Mouse (Mus musculus) stomach, embryonic 16.5 days (tissue): ENCODE results near the gene Tmem200a. TPM values are rescaled to one million over a fixed set of nuclear protein-coding genes. Genes with fewer than 3 reads are reported as not detected.

ENCODE experiments used
- ATAC-seq: fragments of 200-750 bp; cut with Nextera tagmentation; 2 replicates; pipeline ENCODE4 v1.8.0; 2017; ENCODE audit warnings: moderate number of reproducible peaks, moderate TSS enrichment; ENCODE audit not compliant: insufficient read depth, low FRiP score
- H3K27ac ChIP-seq: fragments of 300-500 bp; sonication (generic); 2 replicates; pipeline ENCODE4 v1.5.1; 2014; ENCODE audit warnings: low read length
- H3K27me3 ChIP-seq: fragments of 300-500 bp; sonication (generic); 2 replicates; pipeline ENCODE4 v1.6.1; 2014; ENCODE audit warnings: low read length, control low read depth, mixed read lengths; ENCODE audit not compliant: control insufficient read depth, insufficient read depth
- H3K36me3 ChIP-seq: fragments of 300-500 bp; sonication (generic); 2 replicates; pipeline ENCODE4 v1.6.1; 2014; ENCODE audit warnings: low read length; ENCODE audit not compliant: control insufficient read depth, insufficient read depth
- H3K4me1 ChIP-seq: fragments of 300-500 bp; sonication (generic); 2 replicates; pipeline ENCODE4 v1.6.1; 2014; ENCODE audit warnings: low read length, control low read depth, mixed read lengths; ENCODE audit not compliant: control insufficient read depth, insufficient read depth
- H3K4me2 ChIP-seq: fragments of 300-500 bp; sonication (generic); 2 replicates; pipeline ENCODE4 v1.6.1; 2014; ENCODE audit warnings: low read depth, low read length, mixed read lengths
- H3K4me3 ChIP-seq: fragments of 300-500 bp; sonication (generic); replicated peaks from 2 replicates; pipeline ENCODE4 v1.5.1; 2014; ENCODE audit warnings: mild to moderate bottlenecking, low read length
- H3K9ac ChIP-seq: fragments of 300-500 bp; sonication (generic); 2 replicates; pipeline ENCODE4 v1.6.1; 2014; ENCODE audit warnings: low read length
- H3K9me3 ChIP-seq: fragments of 300-500 bp; sonication (generic); replicated peaks from 2 replicates; pipeline ENCODE4 v1.6.1; 2016; ENCODE audit warnings: low read length, control low read depth; ENCODE audit not compliant: control insufficient read depth
- WGBS: fragments of 180-500 bp; shearing (Covaris S2); extraction: QIAGEN DNeasy Blood & Tissue Kit; methylation state at CpG from one replicate; pipeline ENCODE4 v1.1.7; 2014; 5-methylcytosine and 5-hydroxymethylcytosine counted together
- polyA plus RNA-seq: library from polyadenylated mRNA; unstranded; fragments of >200 nt; fragmentation: Nextera tagmentation; extraction: Ambion mirVana; gene quantifications from 2 replicates; pipeline ENCODE4 v1.2.1, GENCODE M21; 2015

Gene Tmem200a
- polyA plus RNA-seq, 1 experiment from 2014 or later, result 18.7 TPM

DNA sequence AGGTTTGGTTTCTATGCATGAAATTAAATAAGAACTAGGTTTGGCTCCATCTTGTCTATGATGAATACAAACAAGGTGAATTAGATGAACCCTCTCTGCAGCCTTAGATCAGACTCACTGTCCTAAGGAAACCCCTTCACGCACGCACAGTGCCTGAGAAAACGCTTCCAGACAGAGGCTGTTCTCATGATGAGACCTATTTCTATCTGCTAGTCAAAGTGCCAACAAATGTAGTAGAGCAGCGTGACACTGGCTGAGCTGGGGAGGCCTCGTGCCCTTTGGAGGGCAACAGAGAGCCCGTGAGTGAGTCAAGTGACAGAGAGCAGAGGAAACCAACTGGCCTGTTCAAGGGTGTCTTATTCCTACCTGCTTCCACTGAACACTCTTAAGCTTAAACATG lies 73.4 kb downstream of the Tmem200a start:
- Histone ChIP-seq H3K4me2 (no peak overlapping the region), H3K4me1 (no peaks in the 10 kb centered on the region), H3K9me3 (no peaks in the 10 kb centered on the region), H3K36me3 (no peaks in the 10 kb centered on the region), H3K27ac (no peak overlapping the region), H3K27me3 (no peaks in the 10 kb centered on the region), H3K9ac (no peak overlapping the region), H3K4me3 (no peak overlapping the region)
- no peak for ATAC-seq
- 87% methylated on average over 6 of the region's 6 CpGs for WGBS

DNA sequence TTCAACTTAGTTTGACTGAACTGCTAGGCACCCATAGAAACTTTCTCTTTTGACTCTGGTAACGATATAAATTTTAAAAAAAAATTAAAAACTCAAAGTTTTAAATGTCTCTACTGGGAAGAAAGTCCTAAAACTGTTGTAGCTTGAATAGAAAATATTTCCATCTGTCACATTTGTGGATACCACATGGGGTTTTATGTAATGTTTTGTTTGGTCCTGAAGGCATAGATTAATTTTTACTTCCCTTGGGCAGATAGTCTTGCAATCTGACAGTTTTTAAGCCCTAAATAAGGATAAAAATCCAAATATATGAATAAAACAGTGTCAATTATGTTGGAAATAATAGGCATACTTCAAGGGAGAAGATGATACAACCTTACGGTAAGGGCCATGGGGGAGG lies 78.0 kb downstream of the Tmem200a start:
- Histone ChIP-seq H3K4me2 (no peak overlapping the region), H3K4me3 (no peak overlapping the region), H3K9me3 (no peaks in the 10 kb centered on the region), H3K4me1 (no peaks in the 10 kb centered on the region), H3K27ac (no peak overlapping the region), H3K36me3 (no peaks in the 10 kb centered on the region), H3K27me3 (no peaks in the 10 kb centered on the region), H3K9ac (no peak overlapping the region)
- 91% methylated on average over 2 of the region's 2 CpGs for WGBS
- ATAC-seq, result no peak

- WGBS, result 67% methylated on average over 5 of the region's 5 CpGs
- Histone ChIP-seq H3K9me3 (no peaks in the 10 kb centered on the region), H3K4me2 (no peak overlapping the region)
Observed at GRCm38 (mm10) chr10:25999291-25999930, 79.4 kb downstream of the Tmem200a start.

GRCm38 (mm10) chr10:25984056-25984455 lies 94.8 kb downstream of the Tmem200a start:
- ATAC-seq, result no peak
- WGBS, result 66% methylated on average over 2 of the region's 2 CpGs
- Histone ChIP-seq H3K9ac (no peak overlapping the region), H3K9me3 (no peaks in the 10 kb centered on the region), H3K27me3 (no peaks in the 10 kb centered on the region), H3K4me2 (no peak overlapping the region), H3K4me1 (no peaks in the 10 kb centered on the region), H3K36me3 (no peaks in the 10 kb centered on the region), H3K27ac (no peak overlapping the region), H3K4me3 (no peak overlapping the region)

More at GRCm38 (mm10) chr10:25999291-25999930, 79.4 kb downstream of the Tmem200a start:
- Histone ChIP-seq H3K27ac (no peak overlapping the region), H3K4me1 (no peaks in the 10 kb centered on the region), H3K9ac (no peak overlapping the region), H3K27me3 (no peaks in the 10 kb centered on the region), H3K36me3 (no peaks in the 10 kb centered on the region), H3K4me3 (no peak overlapping the region)
- no peak for ATAC-seq

- H3K4me3 ChIP-seq, result no peak overlapping the region
- no peaks in the 10 kb centered on the region for H3K36me3 ChIP-seq
- no peak for ATAC-seq
- H3K27me3 ChIP-seq, result no peaks in the 10 kb centered on the region
- H3K9ac ChIP-seq, result no peak overlapping the region
- WGBS, result 64% methylated on average over 1 of the region's 1 CpGs
- no peaks in the 10 kb centered on the region for H3K4me1 ChIP-seq
- no peak overlapping the region for H3K27ac ChIP-seq
- no peak overlapping the region for H3K4me2 ChIP-seq
- H3K9me3 ChIP-seq, result no peaks in the 10 kb centered on the region
Observed at GRCm38 (mm10) chr10:25982617-25983016, 96.2 kb downstream of the Tmem200a start.

DNA sequence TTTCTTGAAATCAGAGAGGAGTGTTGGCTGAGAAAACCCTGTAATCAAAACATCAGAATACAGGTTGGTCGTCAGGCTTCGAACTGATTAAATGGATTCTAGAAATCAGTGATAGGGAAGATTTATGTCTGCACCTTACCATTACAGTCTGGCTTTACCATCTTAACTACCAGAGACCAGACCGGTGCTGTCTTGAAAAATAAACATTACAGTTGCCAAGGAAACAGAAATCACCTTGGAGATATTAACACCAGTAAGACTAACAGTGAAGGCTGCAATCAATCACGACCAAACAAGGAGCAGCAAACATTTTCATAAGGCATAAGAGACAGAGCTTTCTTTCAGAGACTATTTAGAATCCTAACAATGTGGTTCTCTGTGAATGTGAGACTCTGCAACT lies 116.0 kb downstream of the Tmem200a start:
- Histone ChIP-seq H3K9ac (no peak overlapping the region), H3K9me3 (no peaks in the 10 kb centered on the region), H3K36me3 (no peaks in the 10 kb centered on the region), H3K4me3 (no peak overlapping the region), H3K27ac (no peak overlapping the region), H3K4me2 (no peak overlapping the region), H3K4me1 (no peaks in the 10 kb centered on the region), H3K27me3 (no peaks in the 10 kb centered on the region)
- no peak for ATAC-seq
- WGBS, result 10% methylated on average over 4 of the region's 4 CpGs

DNA sequence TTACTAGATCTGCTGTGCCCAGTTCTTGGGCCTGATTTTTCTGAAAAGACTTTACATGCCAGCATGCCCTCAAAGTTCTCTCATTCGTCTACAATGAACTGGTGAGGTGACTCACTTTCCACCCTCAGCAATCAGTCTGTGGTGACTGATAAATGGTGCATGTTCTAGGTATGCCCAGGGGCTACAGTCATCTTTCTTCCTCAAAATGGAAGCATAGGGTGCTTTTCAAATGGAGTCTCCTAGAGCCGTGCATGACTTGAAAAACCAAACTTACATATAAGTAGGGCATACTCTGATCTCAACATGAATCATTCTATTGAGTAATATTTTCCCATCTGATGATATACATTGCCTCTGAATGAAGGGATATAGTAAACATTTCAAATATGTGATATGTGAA lies 117.8 kb downstream of the Tmem200a start:
- Histone ChIP-seq H3K27ac (no peak overlapping the region), H3K27me3 (no peaks in the 10 kb centered on the region), H3K4me3 (no peak overlapping the region), H3K36me3 (no peaks in the 10 kb centered on the region), H3K4me2 (no peak overlapping the region), H3K9me3 (no peaks in the 10 kb centered on the region), H3K9ac (no peak overlapping the region), H3K4me1 (no peaks in the 10 kb centered on the region)
- no peak for ATAC-seq
- WGBS, result 70% methylated on average over 2 of the region's 2 CpGs

DNA sequence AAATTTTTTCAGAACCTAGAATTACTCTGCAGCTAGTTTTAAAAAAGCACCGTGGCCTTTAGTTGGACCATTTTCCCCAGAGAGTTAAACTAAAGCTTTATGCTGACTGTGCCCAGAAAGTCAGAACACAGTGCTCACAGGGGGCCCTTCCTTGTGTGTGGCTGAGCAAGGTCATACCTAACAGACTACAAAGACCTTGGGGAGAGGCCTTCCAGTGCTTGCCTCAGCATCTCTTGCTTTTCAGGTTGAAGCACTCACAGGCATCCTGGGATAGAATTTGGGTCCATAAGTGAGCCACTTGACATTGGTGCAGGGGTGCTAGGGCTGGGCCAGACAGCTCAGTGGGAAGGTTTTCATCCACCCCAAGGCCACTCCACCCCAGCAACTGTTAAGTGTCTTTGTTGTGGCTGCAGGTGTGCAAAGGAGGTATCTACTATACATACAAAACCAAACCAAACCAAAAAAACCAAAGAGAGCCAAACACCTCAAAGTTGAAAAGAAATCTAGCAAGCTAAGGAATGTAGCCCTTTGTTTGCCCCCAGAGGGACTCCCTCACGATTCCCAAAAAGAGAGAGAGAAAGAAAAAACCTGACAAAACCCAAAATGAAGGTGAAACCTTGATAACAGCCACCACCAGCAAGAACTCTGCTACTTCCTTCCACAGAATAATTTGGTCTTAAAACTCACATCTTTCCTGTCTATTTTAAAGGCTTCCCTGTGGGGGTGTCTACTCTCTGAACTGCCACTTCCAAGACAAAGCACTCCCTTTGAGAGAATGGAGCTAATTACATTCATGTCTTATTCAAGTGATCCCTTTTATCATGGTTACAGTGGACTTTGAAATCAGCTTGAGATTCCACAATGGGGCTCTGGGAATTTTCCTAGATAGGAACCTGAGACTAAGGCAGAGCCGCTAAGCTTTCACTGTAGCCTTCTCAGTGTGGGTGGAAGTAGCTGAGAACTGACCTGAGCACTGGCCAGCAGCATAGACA lies 119.8 kb downstream of the Tmem200a start:
- 64% methylated on average over 3 of the region's 3 CpGs for WGBS
- Histone ChIP-seq H3K4me1 (no peaks in the 10 kb centered on the region), H3K27ac (no peak overlapping the region), H3K9ac (no peak overlapping the region), H3K27me3 (no peaks in the 10 kb centered on the region), H3K4me3 (no peak overlapping the region), H3K4me2 (no peak overlapping the region), H3K9me3 (no peaks in the 10 kb centered on the region), H3K36me3 (no peaks in the 10 kb centered on the region)
- ATAC-seq, result no peak

GRCm38 (mm10) chr10:25954641-25955228 lies 124.1 kb downstream of the Tmem200a start:
- H3K4me1 ChIP-seq, result no peaks in the 10 kb centered on the region
- no peaks in the 10 kb centered on the region for H3K9me3 ChIP-seq
- 80% methylated on average over 3 of the region's 3 CpGs for WGBS
- ATAC-seq, result no peak
- no peaks in the 10 kb centered on the region for H3K36me3 ChIP-seq
- no peak overlapping the region for H3K4me3 ChIP-seq
- no peak overlapping the region for H3K9ac ChIP-seq
- H3K4me2 ChIP-seq, result no peak overlapping the region
- no peak overlapping the region for H3K27ac ChIP-seq
- H3K27me3 ChIP-seq, result no peaks in the 10 kb centered on the region
